Mouse (Mus musculus) stomach, embryonic 14.5 days (tissue): ENCODE results near the gene Nbas. TPM values are rescaled to one million over a fixed set of nuclear protein-coding genes. Genes with fewer than 3 reads are reported as not detected.

Source experiments
- ATAC-seq: fragments of 200-750 bp; cut with Nextera tagmentation; 2 replicates; pipeline ENCODE4 v1.8.0; 2017; ENCODE audit warnings: low read depth, moderate TSS enrichment; ENCODE audit not compliant: insufficient number of reproducible peaks, insufficient read depth, low FRiP score
- H3K27ac ChIP-seq: fragments of 300-500 bp; sonication (generic); 2 replicates; pipeline ENCODE4 v1.5.1; 2014; ENCODE audit warnings: mild to moderate bottlenecking, low read length, moderate library complexity, mixed read lengths
- H3K27me3 ChIP-seq: fragments of 300-500 bp; sonication (generic); 2 replicates; pipeline ENCODE4 v1.6.1; 2014; ENCODE audit warnings: low read length, control low read depth, mixed read lengths; ENCODE audit not compliant: control insufficient read depth, insufficient read depth
- H3K36me3 ChIP-seq: fragments of 300-500 bp; sonication (generic); 2 replicates; pipeline ENCODE4 v1.6.1; 2014; ENCODE audit warnings: mild to moderate bottlenecking, control low read depth, low read length, moderate library complexity, mixed read lengths; ENCODE audit not compliant: control insufficient read depth, insufficient read depth
- H3K4me1 ChIP-seq: fragments of 300-500 bp; sonication (generic); 2 replicates; pipeline ENCODE4 v1.6.1; 2014; ENCODE audit warnings: low read length, control low read depth, mixed read lengths; ENCODE audit not compliant: control insufficient read depth, insufficient read depth
- H3K4me2 ChIP-seq: fragments of 300-500 bp; sonication (generic); replicated peaks from 2 replicates; pipeline ENCODE4 v1.6.1; 2014; ENCODE audit warnings: low read depth, low read length, control low read depth
- H3K4me3 ChIP-seq: fragments of 300-500 bp; sonication (generic); 2 replicates; pipeline ENCODE4 v1.5.1; 2014; ENCODE audit warnings: low read depth, low read length, control low read depth
- H3K9ac ChIP-seq: fragments of 300-500 bp; sonication (generic); replicated peaks from 2 replicates; pipeline ENCODE4 v1.6.1; 2014; ENCODE audit warnings: low read depth, mild to moderate bottlenecking, control low read depth, low read length, moderate library complexity, mixed read lengths
- H3K9me3 ChIP-seq: fragments of 300-500 bp; sonication (generic); 2 replicates; pipeline ENCODE4 v1.6.1; 2016; ENCODE audit warnings: low read depth, low read length, control low read depth; ENCODE audit not compliant: control insufficient read depth
- WGBS: fragments of 180-500 bp; shearing (Covaris S2); extraction: QIAGEN DNeasy Blood & Tissue Kit; methylation state at CpG from one replicate; pipeline ENCODE4 v1.1.7; 2014; 5-methylcytosine and 5-hydroxymethylcytosine counted together
- polyA plus RNA-seq: library from polyadenylated mRNA; unstranded; fragments of >200 nt; fragmentation: Nextera tagmentation; extraction: Ambion mirVana; gene quantifications from 2 replicates; pipeline ENCODE4 v1.2.1, GENCODE M21; 2014

Gene Nbas
- polyA plus RNA-seq, 1 experiment from 2014 or later = 27.7 TPM

DNA sequence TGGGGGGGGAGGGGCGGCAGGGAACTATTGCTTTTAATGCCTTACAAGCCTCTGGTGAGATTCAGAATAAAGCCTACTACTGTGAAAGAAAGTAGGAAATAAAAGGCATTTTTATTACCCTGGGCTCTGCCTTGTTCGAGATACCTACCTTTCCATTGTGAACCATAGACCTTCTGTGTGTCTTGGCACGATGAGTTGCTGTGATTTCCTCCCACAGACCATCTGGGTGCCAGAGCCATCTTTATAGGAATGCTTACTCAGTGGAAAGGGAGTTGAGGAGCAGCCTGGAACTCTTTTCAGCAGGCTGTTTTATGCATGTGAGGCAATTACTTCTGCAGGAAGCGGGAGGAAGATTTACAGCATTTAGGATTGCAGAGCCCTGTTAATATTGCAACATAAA lies 329.6 kb downstream of the Nbas start:
- no peaks in the 10 kb centered on the region for H3K4me1 ChIP-seq
- H3K4me2 ChIP-seq = no peak overlapping the region
- H3K9me3 ChIP-seq = no peaks in the 10 kb centered on the region
- no peak for ATAC-seq
- no peak overlapping the region for H3K4me3 ChIP-seq
- no peaks in the 10 kb centered on the region for H3K36me3 ChIP-seq
- WGBS = 65% methylated on average over 4 of the region's 4 CpGs
- no peak overlapping the region for H3K9ac ChIP-seq
- H3K27me3 ChIP-seq = no peaks in the 10 kb centered on the region
- no peak overlapping the region for H3K27ac ChIP-seq

- ATAC-seq = 0 out of 2 replicates have a peak, but pooled peaks have one; percentile 33
- Histone ChIP-seq H3K27ac (no peak overlapping the region), H3K36me3 (no peaks in the 10 kb centered on the region), H3K4me2 (no peak overlapping the region), H3K9me3 (no peaks in the 10 kb centered on the region), H3K27me3 (no peaks in the 10 kb centered on the region), H3K9ac (no peak overlapping the region), H3K4me1 (no peaks in the 10 kb centered on the region), H3K4me3 (no peak overlapping the region)
Measured at GRCm38 (mm10) chr12:13602414-13602813, 333.5 kb downstream of the Nbas start.

DNA sequence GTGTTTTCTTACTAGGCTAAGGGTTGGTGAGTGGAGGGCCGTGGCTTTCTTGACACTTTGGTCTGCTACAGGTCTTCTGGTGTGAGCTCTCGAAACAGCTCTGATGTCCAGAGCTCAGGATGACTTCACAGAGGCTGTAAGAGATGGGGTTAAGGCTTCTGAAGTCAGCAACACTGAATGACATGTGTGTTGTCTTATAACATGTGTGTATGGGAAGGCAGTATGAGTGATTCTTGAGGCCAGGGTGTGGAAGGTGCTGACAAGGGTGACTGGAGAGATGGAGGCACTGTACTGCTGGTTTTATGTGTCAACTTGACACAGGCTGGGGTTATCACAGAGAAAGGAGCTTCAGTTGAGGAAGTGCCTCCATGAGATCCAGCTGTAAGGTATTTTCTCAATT lies 338.1 kb downstream of the Nbas start:
- Histone ChIP-seq H3K4me1 (no peaks in the 10 kb centered on the region), H3K36me3 (no peaks in the 10 kb centered on the region), H3K4me2 (no peak overlapping the region), H3K27ac (no peak overlapping the region), H3K27me3 (no peaks in the 10 kb centered on the region), H3K9ac (no peak overlapping the region), H3K4me3 (no peak overlapping the region), H3K9me3 (no peaks in the 10 kb centered on the region)
- WGBS = 82% methylated on average over 2 of the region's 2 CpGs
- no peak for ATAC-seq

GRCm38 (mm10) chr12:13609027-13609426 lies 340.1 kb downstream of the Nbas start:
- Histone ChIP-seq H3K27me3 (no peaks in the 10 kb centered on the region), H3K4me1 (no peaks in the 10 kb centered on the region), H3K9me3 (no peaks in the 10 kb centered on the region), H3K4me2 (no peak overlapping the region), H3K9ac (no peak overlapping the region), H3K27ac (no peak overlapping the region), H3K36me3 (no peaks in the 10 kb centered on the region), H3K4me3 (no peak overlapping the region)
- ATAC-seq = no peak
- 71% methylated on average over 11 of the region's 11 CpGs for WGBS

GRCm38 (mm10) chr12:13613041-13613440 lies 344.1 kb downstream of the Nbas start:
- no peak for ATAC-seq
- WGBS = 33% methylated on average over 2 of the region's 2 CpGs
- no peak overlapping the region for H3K4me2 ChIP-seq

DNA sequence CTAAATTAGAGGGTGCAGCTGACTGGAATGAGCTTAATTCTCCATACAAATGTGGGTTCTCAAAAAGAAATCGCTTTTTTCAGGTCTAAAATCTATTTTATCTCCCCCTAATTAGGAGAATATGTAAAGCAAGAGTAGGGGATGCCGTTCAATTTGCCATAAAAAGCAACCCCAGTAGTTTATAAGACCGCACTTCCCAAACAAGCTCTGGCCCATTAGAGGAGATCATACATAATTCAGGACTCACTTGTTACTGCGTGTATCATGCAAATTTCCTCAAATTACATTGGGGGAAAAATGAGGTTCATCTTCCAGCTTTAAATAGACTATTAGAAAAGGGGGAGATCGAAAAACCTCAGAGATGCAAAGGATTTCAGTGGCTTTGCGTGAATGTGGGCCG lies 346.7 kb downstream of the Nbas start:
- Histone ChIP-seq H3K9me3 (no peaks in the 10 kb centered on the region), H3K9ac (no peak overlapping the region), H3K4me2 (no peak overlapping the region), H3K36me3 (no peaks in the 10 kb centered on the region), H3K27me3 (no peaks in the 10 kb centered on the region), H3K4me3 (no peak overlapping the region), H3K27ac (no peak overlapping the region), H3K4me1 (no peaks in the 10 kb centered on the region)
- ATAC-seq = no peak
- 84% methylated on average over 7 of the region's 7 CpGs for WGBS

More at GRCm38 (mm10) chr12:13613041-13613440, 344.1 kb downstream of the Nbas start:
- Histone ChIP-seq H3K36me3 (no peaks in the 10 kb centered on the region), H3K4me1 (no peaks in the 10 kb centered on the region), H3K27ac (no peak overlapping the region), H3K27me3 (no peaks in the 10 kb centered on the region), H3K9me3 (no peaks in the 10 kb centered on the region), H3K9ac (no peak overlapping the region), H3K4me3 (no peak overlapping the region)

- Histone ChIP-seq H3K4me1 (no peaks in the 10 kb centered on the region), H3K9me3 (no peaks in the 10 kb centered on the region), H3K9ac (no peak overlapping the region), H3K27ac (no peak overlapping the region), H3K4me2 (no peak overlapping the region), H3K36me3 (no peaks in the 10 kb centered on the region), H3K27me3 (no peaks in the 10 kb centered on the region), H3K4me3 (no peak overlapping the region)
- WGBS = 67% methylated on average over 15 of the region's 15 CpGs
- ATAC-seq = no peak
Measured at GRCm38 (mm10) chr12:13622150-13622822, 353.4 kb downstream of the Nbas start.

- H3K9ac ChIP-seq = no peak overlapping the region
- no peaks in the 10 kb centered on the region for H3K36me3 ChIP-seq
- no peak overlapping the region for H3K4me2 ChIP-seq
- H3K27ac ChIP-seq = no peak overlapping the region
- no peak for ATAC-seq
- no peaks in the 10 kb centered on the region for H3K9me3 ChIP-seq
- H3K4me1 ChIP-seq = no peaks in the 10 kb centered on the region
- WGBS = 60% methylated on average over 12 of the region's 12 CpGs
- H3K4me3 ChIP-seq = no peak overlapping the region
- H3K27me3 ChIP-seq = no peaks in the 10 kb centered on the region
Measured at GRCm38 (mm10) chr12:13626803-13627706, 358.1 kb downstream of the Nbas start.
